Mouse (Mus musculus): ENCODE results near the gene Rtkn2.

- TF ChIP-seq POLR2A (IDR thresholded peaks at IDR 0.05; ENCODE audit: insufficient read length, low read depth) = no peak
- no peak for TF ChIP-seq POLR2AphosphoS2 (IDR thresholded peaks at IDR 0.05; ENCODE audit: insufficient read length, low read depth)
These were observed 42.4 kb upstream of the Rtkn2 start for GRCm38 (mm10) chr10:67936944-67937343.
